Mouse (Mus musculus) stomach, postnatal 0 days (tissue): ENCODE data around the gene Egfem1. TPM values are rescaled to one million over a fixed set of nuclear protein-coding genes. Genes with fewer than 3 reads are reported as not detected.

ENCODE experiments used
- ATAC-seq: fragments of 200-750 bp; cut with Nextera tagmentation; 2 replicates; pipeline ENCODE4 v1.8.0; 2017; ENCODE audit not compliant: low FRiP score, low TSS enrichment
- DNase-seq: peaks from one replicate; pipeline ENCODE4 v3.0.0-alpha.2; 2016; ENCODE audit warnings: low spot score
- H3K27ac ChIP-seq: fragments of 300-500 bp; sonication (generic); replicated peaks from 2 replicates; pipeline ENCODE4 v1.5.1; 2014; ENCODE audit warnings: mild to moderate bottlenecking, control low read depth
- H3K27me3 ChIP-seq: fragments of 300-500 bp; sonication (generic); 2 replicates; pipeline ENCODE4 v1.6.1; 2014; ENCODE audit warnings: low read length; ENCODE audit not compliant: control insufficient read depth, insufficient read depth
- H3K36me3 ChIP-seq: fragments of 300-500 bp; sonication (generic); 2 replicates; pipeline ENCODE4 v1.6.1; 2014; ENCODE audit warnings: low read length, mixed read lengths; ENCODE audit not compliant: control insufficient read depth, insufficient read depth
- H3K4me1 ChIP-seq: fragments of 300-500 bp; sonication (generic); replicated peaks from 2 replicates; pipeline ENCODE4 v1.6.1; 2014; ENCODE audit warnings: antibody characterized with exemption; ENCODE audit not compliant: control insufficient read depth, insufficient read depth
- H3K4me2 ChIP-seq: fragments of 300-500 bp; sonication (generic); replicated peaks from 2 replicates; pipeline ENCODE4 v1.6.1; 2014; ENCODE audit warnings: low read depth, mild to moderate bottlenecking, control low read depth, moderate library complexity
- H3K4me3 ChIP-seq: fragments of 300-500 bp; sonication (generic); 2 replicates; pipeline ENCODE4 v1.5.1; 2014; ENCODE audit warnings: low read depth, low read length, control low read depth
- H3K9ac ChIP-seq: fragments of 300-500 bp; sonication (generic); 2 replicates; pipeline ENCODE4 v1.6.1; 2014; ENCODE audit warnings: mild to moderate bottlenecking, low read length, control low read depth, mixed read lengths
- H3K9me3 ChIP-seq: fragments of 300-500 bp; sonication (generic); 2 replicates; pipeline ENCODE4 v1.6.1; 2016; ENCODE audit warnings: low read length; ENCODE audit not compliant: control insufficient read depth
- CTCF ChIP-seq: IDR thresholded peaks from 2 replicates; pipeline ENCODE4 v1.5.1; 2016; ENCODE audit warnings: antibody characterized with exemption, low read depth, mild to moderate bottlenecking, moderate library complexity
- EP300 ChIP-seq: optimal IDR thresholded peaks from 2 replicates; pipeline ENCODE3; 2016; ENCODE audit warnings: antibody characterized with exemption
- WGBS: fragments of 180-500 bp; shearing (Covaris S2); extraction: QIAGEN DNeasy Blood & Tissue Kit; methylation state at CpG from one replicate; pipeline ENCODE4 v1.1.7; 2014; 5-methylcytosine and 5-hydroxymethylcytosine counted together
- polyA plus RNA-seq: library from polyadenylated mRNA; unstranded; fragments of >200 nt; fragmentation: Nextera tagmentation; extraction: Ambion mirVana; gene quantifications from 2 replicates; pipeline ENCODE4 v1.2.1, GENCODE M21; 2015

Gene Egfem1
- polyA plus RNA-seq, 1 experiment from 2014 or later: 0.16 TPM

DNA sequence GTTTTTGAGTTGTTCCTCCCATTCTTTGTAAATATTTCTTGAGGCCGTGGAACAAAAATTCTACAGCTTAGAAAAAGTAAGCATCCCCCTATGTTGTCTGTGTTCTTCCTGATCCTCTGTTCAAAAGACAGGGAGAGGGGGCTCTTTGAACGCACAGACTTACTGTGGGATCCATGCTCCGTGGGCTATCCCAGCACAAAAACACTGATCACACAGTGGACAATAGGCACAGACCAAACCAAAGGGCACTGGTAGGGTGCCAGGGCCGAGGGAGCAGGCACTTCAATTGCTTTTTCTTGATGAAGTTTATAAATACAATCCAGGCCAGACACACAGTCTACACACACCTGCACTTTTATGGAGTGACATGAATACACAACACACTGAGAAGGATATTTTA, 211.4 kb downstream of the Egfem1 start:
- H3K4me3 ChIP-seq: no peak overlapping the region

GRCm38 (mm10) chr3:29342223-29342791, 260.5 kb downstream of the Egfem1 start:
- no peak for DNase-seq
- Histone ChIP-seq H3K4me1 (no peaks in the 10 kb centered on the region), H3K9me3 (no peaks in the 10 kb centered on the region), H3K36me3 (no peaks in the 10 kb centered on the region), H3K9ac (no peak overlapping the region), H3K27me3 (no peaks in the 10 kb centered on the region), H3K4me3 (no peak overlapping the region), H3K27ac (no peak overlapping the region), H3K4me2 (no peak overlapping the region)
- ATAC-seq: no peak
- WGBS: 43% methylated on average over 3 of the region's 3 CpGs
- TF ChIP-seq EP300: no peak
- no peak for TF ChIP-seq CTCF

More for the DNA sequence above, 211.4 kb downstream of the Egfem1 start:
- H3K9me3 ChIP-seq: no peaks in the 10 kb centered on the region
- no peak for TF ChIP-seq EP300
- TF ChIP-seq CTCF: no peak
- no peak for DNase-seq
- 65% methylated on average over 4 of the region's 4 CpGs for WGBS
- H3K4me1 ChIP-seq: no peaks in the 10 kb centered on the region
- ATAC-seq: no peak
- H3K9ac ChIP-seq: no peak overlapping the region
- no peaks in the 10 kb centered on the region for H3K27me3 ChIP-seq
- no peak overlapping the region for H3K27ac ChIP-seq
- H3K36me3 ChIP-seq: no peaks in the 10 kb centered on the region
- H3K4me2 ChIP-seq: no peak overlapping the region

DNA sequence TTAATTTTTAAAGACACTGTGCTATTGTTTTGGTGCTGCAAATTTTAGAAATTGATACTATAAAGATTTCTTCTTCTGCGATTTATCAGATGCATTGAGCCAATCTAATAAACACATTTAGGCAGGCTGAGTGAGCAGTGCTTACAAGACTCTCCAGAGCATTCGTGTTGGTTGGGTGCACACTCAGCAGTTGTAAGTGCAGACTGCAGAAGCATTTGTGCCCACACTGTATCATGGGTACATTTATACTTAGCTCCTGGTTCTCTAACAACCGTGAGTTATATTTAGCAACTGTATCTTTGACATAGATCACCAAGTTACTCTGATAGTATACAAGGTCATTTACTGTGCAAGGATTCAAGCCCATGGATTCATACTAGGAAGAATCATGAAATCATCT, 264.0 kb downstream of the Egfem1 start:
- no peak for ATAC-seq
- no peak for DNase-seq
- H3K9me3 ChIP-seq: no peaks in the 10 kb centered on the region
- 79% methylated on average over 3 of the region's 3 CpGs for WGBS
- no peaks in the 10 kb centered on the region for H3K27me3 ChIP-seq
- no peak overlapping the region for H3K4me2 ChIP-seq
- no peak overlapping the region for H3K9ac ChIP-seq
- H3K27ac ChIP-seq: no peak overlapping the region
- no peaks in the 10 kb centered on the region for H3K4me1 ChIP-seq
- no peak overlapping the region for H3K4me3 ChIP-seq
- TF ChIP-seq CTCF (no peak), EP300 (no peak)
- H3K36me3 ChIP-seq: no peaks in the 10 kb centered on the region

DNA sequence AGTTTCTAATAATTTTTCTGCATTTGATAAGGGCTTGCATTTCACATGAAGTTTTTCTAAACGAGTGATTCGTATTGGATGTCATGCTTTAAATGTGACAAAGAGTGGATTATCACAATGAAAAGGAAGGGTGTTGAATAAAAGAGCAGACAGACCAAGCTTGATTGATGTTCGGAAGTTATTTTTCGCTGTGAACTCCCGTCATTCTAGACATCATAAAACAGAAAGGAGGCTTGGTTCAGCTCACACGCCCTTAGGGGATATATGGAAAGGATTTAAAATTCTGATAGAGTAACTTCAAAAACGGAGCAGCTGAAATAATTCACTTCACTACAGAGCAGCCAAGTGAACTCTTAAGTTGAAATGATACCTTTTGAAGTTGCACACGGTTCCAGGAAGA, 285.1 kb downstream of the Egfem1 start:
- ATAC-seq (no peak), DNase-seq (no peak)
- Histone ChIP-seq H3K9me3 (no peaks in the 10 kb centered on the region), H3K27ac (no peak overlapping the region), H3K9ac (no peak overlapping the region), H3K36me3 (no peaks in the 10 kb centered on the region), H3K4me1 (no peaks in the 10 kb centered on the region), H3K27me3 (no peaks in the 10 kb centered on the region), H3K4me2 (no peak overlapping the region), H3K4me3 (no peak overlapping the region)
- WGBS: 56% methylated on average over 8 of the region's 8 CpGs
- TF ChIP-seq EP300 (no peak), CTCF (no peak)

GRCm38 (mm10) chr3:29370519-29370918, 288.7 kb downstream of the Egfem1 start:
- Histone ChIP-seq H3K4me2 (no peak overlapping the region), H3K27ac (no peak overlapping the region), H3K9me3 (no peaks in the 10 kb centered on the region), H3K4me1 (no peaks in the 10 kb centered on the region), H3K27me3 (no peaks in the 10 kb centered on the region), H3K36me3 (no peaks in the 10 kb centered on the region), H3K4me3 (no peak overlapping the region), H3K9ac (no peak overlapping the region)
- no peak for DNase-seq
- TF ChIP-seq EP300 (no peak), CTCF (peak; percentile 47)
- 67% methylated on average over 5 of the region's 5 CpGs for WGBS
- ATAC-seq: no peak

DNA sequence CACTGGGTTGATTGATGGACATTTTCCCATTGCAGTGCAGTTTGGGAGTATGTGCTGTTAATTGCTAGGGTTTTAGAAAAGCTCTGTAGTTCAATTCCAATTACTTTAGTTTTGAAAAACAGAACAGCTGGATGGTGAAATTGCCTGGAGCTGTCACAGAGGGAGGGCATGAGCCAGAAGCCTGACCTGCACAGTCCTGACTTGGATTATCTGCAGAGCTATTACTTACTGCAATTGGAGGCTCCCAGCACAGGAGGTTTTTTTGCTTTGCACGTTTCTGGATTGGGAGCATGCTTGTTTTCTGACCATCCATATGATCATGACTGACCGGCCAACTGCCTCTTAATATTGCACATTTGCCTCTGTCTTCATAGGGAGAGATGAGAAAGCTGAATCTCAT, 299.4 kb downstream of the Egfem1 start:
- H3K27ac ChIP-seq: no peak overlapping the region
- H3K4me2 ChIP-seq: no peak overlapping the region
- H3K4me3 ChIP-seq: no peak overlapping the region
- no peaks in the 10 kb centered on the region for H3K9me3 ChIP-seq
- no peak for ATAC-seq
- no peak for DNase-seq
- no peaks in the 10 kb centered on the region for H3K4me1 ChIP-seq
- WGBS: 48% methylated on average over 2 of the region's 2 CpGs
- TF ChIP-seq CTCF (no peak), EP300 (no peak)
- H3K27me3 ChIP-seq: no peaks in the 10 kb centered on the region
- no peak overlapping the region for H3K9ac ChIP-seq
- no peaks in the 10 kb centered on the region for H3K36me3 ChIP-seq
